Mouse (Mus musculus) neural tube, embryonic 12.5 days (tissue): Measurements from ENCODE around the gene Wnt9a. TPM values are rescaled to one million over a fixed set of nuclear protein-coding genes. Genes with fewer than 3 reads are reported as not detected.

Experiments
- ATAC-seq: fragments of 200-750 bp; cut with Nextera tagmentation; 2 replicates; pipeline ENCODE4 v1.8.0; 2017; ENCODE audit warnings: low read depth, mild to moderate bottlenecking, moderate TSS enrichment, moderate library complexity; ENCODE audit not compliant: low FRiP score
- H3K27ac ChIP-seq: fragments of 300-500 bp; sonication (generic); 2 replicates; pipeline ENCODE4 v1.5.1; 2016
- H3K27me3 ChIP-seq: fragments of 300-500 bp; sonication (generic); replicated peaks from 2 replicates; pipeline ENCODE4 v1.6.1; 2016; ENCODE audit warnings: mild to moderate bottlenecking
- H3K36me3 ChIP-seq: fragments of 300-500 bp; sonication (generic); 2 replicates; pipeline ENCODE4 v1.6.1; 2016; ENCODE audit warnings: mild to moderate bottlenecking
- H3K4me1 ChIP-seq: fragments of 300-500 bp; sonication (generic); 2 replicates; pipeline ENCODE4 v1.6.1; 2016
- H3K4me2 ChIP-seq: fragments of 300-500 bp; sonication (generic); replicated peaks from 2 replicates; pipeline ENCODE4 v1.6.1; 2016; ENCODE audit warnings: mild to moderate bottlenecking
- H3K4me3 ChIP-seq: fragments of 300-500 bp; sonication (generic); 2 replicates; pipeline ENCODE4 v1.5.1; 2016
- H3K9ac ChIP-seq: fragments of 300-500 bp; sonication (generic); 2 replicates; pipeline ENCODE4 v1.6.1; 2016; ENCODE audit warnings: mild to moderate bottlenecking
- H3K9me3 ChIP-seq: fragments of 300-500 bp; sonication (generic); 2 replicates; pipeline ENCODE4 v1.6.1; 2016; ENCODE audit warnings: mild to moderate bottlenecking
- WGBS: fragments of 180-500 bp; shearing (Covaris S2); methylation state at CpG from one replicate; pipeline ENCODE4 v1.1.7; 2016; 5-methylcytosine and 5-hydroxymethylcytosine counted together
- polyA plus RNA-seq: library from polyadenylated mRNA; unstranded; fragments of >200 nt; fragmentation: Nextera tagmentation; extraction: Ambion mirVana; gene quantifications from 2 replicates; pipeline ENCODE4 v1.2.1, GENCODE M21; 2016

The Wnt9a gene
- polyA plus RNA-seq, 1 experiment from 2014 or later, result 4.2 TPM

GRCm38 (mm10) chr11:59327625-59328024 lies 20.9 kb downstream of the Wnt9a start:
- H3K9me3 ChIP-seq, result no peaks in the 10 kb centered on the region
- H3K27me3 ChIP-seq, result no peaks in the 10 kb centered on the region
- H3K9ac ChIP-seq, result no peak overlapping the region
- ATAC-seq, result no peak
- H3K4me1 ChIP-seq, result 0 out of 2 replicates have a peak, but pooled peaks cover 4% of the 10 kb centered on the region
- H3K27ac ChIP-seq, result no peak overlapping the region
- WGBS, result 86% methylated on average over 18 of the region's 18 CpGs
- H3K4me3 ChIP-seq, result no peak overlapping the region
- no peaks in the 10 kb centered on the region for H3K36me3 ChIP-seq
- H3K4me2 ChIP-seq, result no peak overlapping the region

GRCm38 (mm10) chr11:59329616-59330015 lies 22.9 kb downstream of the Wnt9a start:
- no peak for ATAC-seq
- Histone ChIP-seq H3K27me3 (no peaks in the 10 kb centered on the region), H3K4me2 (no peak overlapping the region), H3K4me1 (0 out of 2 replicates have a peak, but pooled peaks cover 4% of the 10 kb centered on the region), H3K9me3 (no peaks in the 10 kb centered on the region), H3K36me3 (no peaks in the 10 kb centered on the region), H3K9ac (no peak overlapping the region), H3K27ac (no peak overlapping the region), H3K4me3 (no peak overlapping the region)
- WGBS, result 37% methylated on average over 6 of the region's 6 CpGs

- 46% methylated on average over 5 of the region's 5 CpGs for WGBS
- ATAC-seq, result no peak
- Histone ChIP-seq H3K4me3 (no peak overlapping the region), H3K27me3 (no peaks in the 10 kb centered on the region), H3K4me2 (no peak overlapping the region), H3K9ac (no peak overlapping the region), H3K9me3 (no peaks in the 10 kb centered on the region), H3K4me1 (0 out of 2 replicates have a peak, but pooled peaks cover 4% of the 10 kb centered on the region), H3K27ac (no peak overlapping the region), H3K36me3 (no peaks in the 10 kb centered on the region)
Observed at GRCm38 (mm10) chr11:59330560-59330959, 23.8 kb downstream of the Wnt9a start.

- H3K4me2 ChIP-seq, result no peak overlapping the region
- H3K9me3 ChIP-seq, result no peaks in the 10 kb centered on the region
- WGBS, result 82% methylated on average over 16 of the region's 16 CpGs
- no peak overlapping the region for H3K9ac ChIP-seq
- no peaks in the 10 kb centered on the region for H3K27me3 ChIP-seq
- peaks cover 10% of the 10 kb centered on the region; the same call in 1 of the 2 replicates for H3K4me1 ChIP-seq
- H3K4me3 ChIP-seq, result no peak overlapping the region
- no peak for ATAC-seq
- H3K36me3 ChIP-seq, result no peaks in the 10 kb centered on the region
- no peak overlapping the region for H3K27ac ChIP-seq
Observed at GRCm38 (mm10) chr11:59331167-59331869, 24.6 kb downstream of the Wnt9a start.

GRCm38 (mm10) chr11:59332938-59333337 lies 26.2 kb downstream of the Wnt9a start:
- Histone ChIP-seq H3K27me3 (no peaks in the 10 kb centered on the region), H3K9ac (no peak overlapping the region), H3K4me2 (no peak overlapping the region), H3K4me1 (peaks cover 16% of the 10 kb centered on the region; the same call in 1 of the 2 replicates), H3K9me3 (no peaks in the 10 kb centered on the region), H3K27ac (no peak overlapping the region), H3K36me3 (no peaks in the 10 kb centered on the region), H3K4me3 (no peak overlapping the region)
- no peak for ATAC-seq
- WGBS, result 55% methylated on average over 9 of the region's 9 CpGs

- no peaks in the 10 kb centered on the region for H3K27me3 ChIP-seq
- no peak for ATAC-seq
- no peak overlapping the region for H3K4me3 ChIP-seq
- no peaks in the 10 kb centered on the region for H3K9me3 ChIP-seq
- 86% methylated on average over 4 of the region's 4 CpGs for WGBS
- H3K4me1 ChIP-seq, result peaks cover 12% of the 10 kb centered on the region; the same call in 1 of the 2 replicates
- H3K4me2 ChIP-seq, result no peak overlapping the region
- no peak overlapping the region for H3K27ac ChIP-seq
- H3K36me3 ChIP-seq, result no peaks in the 10 kb centered on the region
- no peak overlapping the region for H3K9ac ChIP-seq
Observed at GRCm38 (mm10) chr11:59335150-59335549, 28.4 kb downstream of the Wnt9a start.

- Histone ChIP-seq H3K36me3 (no peaks in the 10 kb centered on the region), H3K9ac (no peak overlapping the region), H3K9me3 (no peaks in the 10 kb centered on the region), H3K4me1 (peaks cover 12% of the 10 kb centered on the region; the same call in 1 of the 2 replicates), H3K27ac (no peak overlapping the region), H3K4me2 (no peak overlapping the region), H3K27me3 (no peaks in the 10 kb centered on the region), H3K4me3 (no peak overlapping the region)
- ATAC-seq, result no peak
- 53% methylated on average over 2 of the region's 2 CpGs for WGBS
Observed at GRCm38 (mm10) chr11:59335942-59336341, 29.2 kb downstream of the Wnt9a start.

- Histone ChIP-seq H3K27ac (no peak overlapping the region), H3K27me3 (no peaks in the 10 kb centered on the region), H3K4me2 (no peak overlapping the region), H3K9ac (no peak overlapping the region), H3K4me1 (peaks cover 12% of the 10 kb centered on the region; the same call in 1 of the 2 replicates), H3K4me3 (no peak overlapping the region), H3K36me3 (no peaks in the 10 kb centered on the region), H3K9me3 (no peaks in the 10 kb centered on the region)
- WGBS, result 14% methylated on average over 1 of the region's 1 CpGs
- no peak for ATAC-seq
Observed at GRCm38 (mm10) chr11:59336381-59336780, 29.7 kb downstream of the Wnt9a start.

GRCm38 (mm10) chr11:59337955-59338735 lies 31.4 kb downstream of the Wnt9a start:
- Histone ChIP-seq H3K4me1 (peaks cover 12% of the 10 kb centered on the region; the same call in 1 of the 2 replicates), H3K27ac (no peak overlapping the region), H3K4me3 (no peak overlapping the region), H3K27me3 (no peaks in the 10 kb centered on the region), H3K9me3 (no peaks in the 10 kb centered on the region), H3K4me2 (no peak overlapping the region), H3K36me3 (no peaks in the 10 kb centered on the region), H3K9ac (no peak overlapping the region)
- ATAC-seq, result no peak
- WGBS, result 75% methylated on average over 13 of the region's 13 CpGs

- Histone ChIP-seq H3K27me3 (no peaks in the 10 kb centered on the region), H3K4me3 (no peak overlapping the region), H3K4me2 (no peak overlapping the region), H3K9ac (no peak overlapping the region), H3K4me1 (peaks cover 12% of the 10 kb centered on the region; the same call in 1 of the 2 replicates), H3K36me3 (no peaks in the 10 kb centered on the region), H3K27ac (no peak overlapping the region), H3K9me3 (no peaks in the 10 kb centered on the region)
- WGBS, result 89% methylated on average over 2 of the region's 2 CpGs
- ATAC-seq, result no peak
Observed at GRCm38 (mm10) chr11:59338736-59339120, 32.0 kb downstream of the Wnt9a start.

GRCm38 (mm10) chr11:59342956-59343355 lies 36.2 kb downstream of the Wnt9a start:
- Histone ChIP-seq H3K27ac (no peak overlapping the region), H3K4me1 (no peaks in the 10 kb centered on the region; the same call in 1 of the 2 replicates), H3K9me3 (no peaks in the 10 kb centered on the region), H3K9ac (no peak overlapping the region), H3K27me3 (no peaks in the 10 kb centered on the region), H3K4me2 (no peak overlapping the region), H3K4me3 (no peak overlapping the region), H3K36me3 (no peaks in the 10 kb centered on the region)
- WGBS, result 82% methylated on average over 5 of the region's 5 CpGs
- no peak for ATAC-seq

- Histone ChIP-seq H3K27me3 (no peaks in the 10 kb centered on the region), H3K4me3 (no peak overlapping the region), H3K36me3 (no peaks in the 10 kb centered on the region), H3K4me1 (peaks cover 6% of the 10 kb centered on the region; the same call in 1 of the 2 replicates), H3K9ac (no peak overlapping the region), H3K27ac (no peak overlapping the region), H3K4me2 (no peak overlapping the region), H3K9me3 (no peaks in the 10 kb centered on the region)
- ATAC-seq, result no peak
- 86% methylated on average over 11 of the region's 11 CpGs for whole genome bisulfite sequencing
Observed at GRCm38 (mm10) chr11:59346166-59346910, 39.6 kb downstream of the Wnt9a start.
